Mouse (Mus musculus) CD4-positive helper T cell, adult 2 months (primary cell): ENCODE results near the gene Slc12a5.

ENCODE experiments used
- DNase-seq: peaks from one replicate; pipeline ENCODE4 v3.0.0-alpha.2; 2012; ENCODE audit warnings: low read depth, missing footprints, low spot score

Gene Slc12a5

GRCm38 (mm10) chr2:164975611-164976010 is 15.0 kb downstream of the Slc12a5 start:
- no peak for DNase-seq

- peak; percentile 45 for DNase-seq
Measured at GRCm38 (mm10) chr2:164979749-164980148, 19.1 kb downstream of the Slc12a5 start.

GRCm38 (mm10) chr2:164985962-164986361 is 25.4 kb downstream of the Slc12a5 start:
- no peak for DNase-seq

GRCm38 (mm10) chr2:164986371-164987027 is 25.9 kb downstream of the Slc12a5 start:
- DNase-seq: no peak

GRCm38 (mm10) chr2:164988777-164989176 is 28.2 kb downstream of the Slc12a5 start:
- DNase-seq: no peak

- DNase-seq: no peak
Measured at GRCm38 (mm10) chr2:164991111-164991510, 30.5 kb downstream of the Slc12a5 start.

- DNase-seq: no peak
Measured at GRCm38 (mm10) chr2:164991808-164992207, 31.2 kb downstream of the Slc12a5 start.

GRCm38 (mm10) chr2:164994156-164994555 is 33.6 kb downstream of the Slc12a5 start:
- no peak for DNase-seq

- DNase-seq: no peak
Measured at GRCm38 (mm10) chr2:164994659-164995428, 34.2 kb downstream of the Slc12a5 start.

GRCm38 (mm10) chr2:164995976-164996375 is 35.4 kb downstream of the Slc12a5 start:
- no peak for DNase-seq

- DNase-seq: no peak
Measured at GRCm38 (mm10) chr2:164996848-164997720, 36.5 kb downstream of the Slc12a5 start.

- no peak for DNase-seq
Measured at GRCm38 (mm10) chr2:164997721-164998428, 37.3 kb downstream of the Slc12a5 start.

GRCm38 (mm10) chr2:165001958-165002357 is 41.4 kb downstream of the Slc12a5 start:
- no peak for DNase-seq

GRCm38 (mm10) chr2:165003108-165003507 is 42.5 kb downstream of the Slc12a5 start:
- no peak for DNase-seq

GRCm38 (mm10) chr2:165004237-165004636 is 43.6 kb downstream of the Slc12a5 start:
- no peak for DNase-seq

GRCm38 (mm10) chr2:165006813-165007212 is 46.2 kb downstream of the Slc12a5 start:
- no peak for DNase-seq

- no peak for DNase-seq
Measured at GRCm38 (mm10) chr2:165007986-165008385, 47.4 kb downstream of the Slc12a5 start.

GRCm38 (mm10) chr2:165009161-165009560 is 48.6 kb downstream of the Slc12a5 start:
- no peak for DNase-seq

GRCm38 (mm10) chr2:165009581-165009980 is 49.0 kb downstream of the Slc12a5 start:
- no peak for DNase-seq

GRCm38 (mm10) chr2:165010351-165010750 is 49.7 kb downstream of the Slc12a5 start:
- DNase-seq: no peak

GRCm38 (mm10) chr2:165014935-165015334 is 54.3 kb downstream of the Slc12a5 start:
- no peak for DNase-seq
